Mouse (Mus musculus) thymus, adult 2 months (tissue): ENCODE measurements around the gene Polr3k.

ENCODE experiments used
- CTCF ChIP-seq: fragments of 200-500 bp; IDR thresholded peaks from 2 replicates; pipeline ENCODE4 v1.5.1; 2012; ENCODE audit warnings: mild to moderate bottlenecking, control low read depth, low read length, moderate library complexity, borderline replicate concordance; ENCODE audit not compliant: control insufficient read depth, poor library complexity, insufficient read depth; ENCODE audit errors: extremely low read depth
- POLR2A ChIP-seq: fragments of 200-500 bp; IDR thresholded peaks from 2 replicates; pipeline ENCODE4 v1.6.1; 2012; ENCODE audit warnings: mild to moderate bottlenecking, low read length, control low read depth, moderate library complexity; ENCODE audit not compliant: control insufficient read depth, poor library complexity, insufficient read depth; ENCODE audit errors: extremely low read depth

- TF ChIP-seq POLR2A, result no peak
- TF ChIP-seq CTCF, result no peak
Observed at GRCm38 (mm10) chr2:181918501-181918900, 54.4 kb downstream of the Polr3k start.
